Mouse (Mus musculus) v-Abl transformed pro-B cells (cell line): ENCODE measurements at regions not wholly inside any gene's neighbourhood (a gene's known extent, or its start where the extent isn't known, plus 50 kb on each side); places are given as distances from the start of the nearest gene placed in this dataset.

ENCODE experiments used
- in situ Hi-C, 2 experiments: fragments of 400-800 bp; cut with MboI; formaldehyde crosslinking; loops; one replicate each; pipeline ENCODE4 v1.15.1; 2025; ENCODE audit not compliant: unreplicated experiment in 2 of 2

GRCm38 (mm10) chr1:14109190-14109482 is 1984.0 kb downstream of the 4930444P10Rik start:
- in situ Hi-C loops, result loop anchor here in 1 of 2 experiments (10.0 kb wide), 2 partner anchors 46 to 86 kb away; no protein-coding TSS in a partner anchor

DNA sequence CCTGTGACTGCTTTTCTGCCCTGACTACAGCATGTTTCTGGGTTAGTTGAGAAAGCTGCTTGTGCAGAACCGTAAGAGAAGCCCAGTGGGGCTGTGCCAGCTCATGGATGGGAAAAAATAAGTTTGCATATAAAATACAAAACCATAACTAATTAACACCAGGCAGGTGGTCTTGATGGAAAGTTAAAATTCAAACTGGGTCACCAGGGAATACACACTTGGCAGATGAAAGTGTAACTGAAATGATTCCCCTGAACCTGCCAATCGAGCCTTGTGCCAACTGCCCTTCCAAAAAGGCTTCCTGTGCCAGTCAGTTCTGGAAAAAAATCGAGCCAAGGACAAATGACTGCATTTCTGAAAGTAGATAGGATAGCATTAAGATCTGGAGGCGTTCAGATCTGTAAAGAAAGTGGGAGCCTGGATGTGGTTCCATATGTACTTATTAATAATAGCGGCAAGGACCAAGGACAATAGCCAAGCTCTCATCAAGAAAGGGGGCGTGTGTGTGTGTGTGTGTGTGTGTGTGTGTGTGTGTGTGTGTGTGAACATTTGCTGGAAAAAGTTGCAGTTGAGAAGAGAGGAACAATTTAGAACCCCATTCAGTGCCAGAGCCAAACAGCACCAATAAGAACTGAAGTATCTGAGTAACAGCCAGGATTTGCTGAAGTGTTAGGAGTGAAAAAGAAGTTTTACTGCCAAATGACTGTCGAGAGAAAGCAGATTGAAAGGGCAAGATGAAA is 1984.5 kb downstream of the 4930444P10Rik start:
- in situ Hi-C loops, result loop anchor here in 1 of 2 experiments (10.0 kb wide), 2 partner anchors 46 to 86 kb away; no protein-coding TSS in a partner anchor

GRCm38 (mm10) chr1:14105521-14105920 is 1987.6 kb downstream of the 4930444P10Rik start:
- in situ Hi-C loops, result loop anchor here in 1 of 2 experiments (10.0 kb wide), 2 partner anchors 49 to 89 kb away; no protein-coding TSS in a partner anchor

- in situ Hi-C loops, result loop anchor here in 1 of 2 experiments (10.0 kb wide), 2 partner anchors 50 to 90 kb away; no protein-coding TSS in a partner anchor
Observed at GRCm38 (mm10) chr1:14104529-14104928, 1988.6 kb downstream of the 4930444P10Rik start.

GRCm38 (mm10) chr1:14099031-14099430 is 1994.1 kb downstream of the 4930444P10Rik start:
- in situ Hi-C loops, result no loop called here

GRCm38 (mm10) chr1:14097567-14098228 is 1995.4 kb downstream of the 4930444P10Rik start:
- in situ Hi-C loops, result no loop called here

GRCm38 (mm10) chr1:14064856-14065255 is 2028.3 kb downstream of the 4930444P10Rik start:
- in situ Hi-C loops, result no loop called here

DNA sequence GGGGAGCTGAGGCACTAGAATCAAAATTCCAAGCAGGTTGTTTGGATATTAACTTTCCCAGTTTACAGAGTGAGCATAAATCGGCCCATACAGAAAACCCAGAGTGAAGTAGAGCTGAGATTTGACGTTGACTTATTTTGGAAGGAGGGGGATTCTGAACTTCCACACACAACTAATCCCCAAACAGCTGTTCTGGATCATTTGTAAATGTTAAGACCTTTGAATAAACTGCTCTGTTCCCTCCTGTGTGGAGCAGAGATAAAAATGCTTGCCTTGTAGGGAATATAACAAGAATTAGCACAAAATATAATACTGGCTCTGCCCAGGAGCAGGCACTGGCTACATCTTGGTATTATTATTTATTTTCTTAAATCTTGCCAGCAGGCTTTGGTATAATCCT is 2057.0 kb downstream of the 4930444P10Rik start:
- in situ Hi-C loops, result no loop called here

- in situ Hi-C loops, result no loop called here
Observed at GRCm38 (mm10) chr1:14011484-14011883, 2081.6 kb downstream of the 4930444P10Rik start.

- in situ Hi-C loops, result no loop called here
Observed at GRCm38 (mm10) chr1:14010789-14011188, 2082.3 kb downstream of the 4930444P10Rik start.

GRCm38 (mm10) chr1:14002550-14002949 is 2090.6 kb downstream of the 4930444P10Rik start:
- in situ Hi-C loops, result no loop called here

DNA sequence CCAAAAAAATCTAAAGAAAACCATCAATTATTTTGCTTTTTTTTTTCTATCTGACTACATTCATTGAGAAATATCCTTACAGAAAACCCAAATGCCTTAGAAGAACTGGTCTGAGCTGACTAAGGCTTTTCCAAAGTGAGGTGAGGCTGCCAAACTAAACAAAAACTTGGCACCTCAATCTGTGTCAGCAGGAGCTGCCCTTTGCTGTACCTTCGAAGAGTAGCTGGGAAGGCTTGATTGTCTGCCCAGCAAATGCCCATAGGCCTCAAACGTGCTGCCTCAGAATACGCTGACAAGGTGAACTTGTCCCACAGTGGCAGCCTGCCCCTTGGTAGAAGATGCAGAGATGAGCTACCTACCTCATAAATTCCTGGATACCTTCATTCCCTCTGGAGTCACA is 2091.7 kb downstream of the 4930444P10Rik start:
- in situ Hi-C loops, result no loop called here

DNA sequence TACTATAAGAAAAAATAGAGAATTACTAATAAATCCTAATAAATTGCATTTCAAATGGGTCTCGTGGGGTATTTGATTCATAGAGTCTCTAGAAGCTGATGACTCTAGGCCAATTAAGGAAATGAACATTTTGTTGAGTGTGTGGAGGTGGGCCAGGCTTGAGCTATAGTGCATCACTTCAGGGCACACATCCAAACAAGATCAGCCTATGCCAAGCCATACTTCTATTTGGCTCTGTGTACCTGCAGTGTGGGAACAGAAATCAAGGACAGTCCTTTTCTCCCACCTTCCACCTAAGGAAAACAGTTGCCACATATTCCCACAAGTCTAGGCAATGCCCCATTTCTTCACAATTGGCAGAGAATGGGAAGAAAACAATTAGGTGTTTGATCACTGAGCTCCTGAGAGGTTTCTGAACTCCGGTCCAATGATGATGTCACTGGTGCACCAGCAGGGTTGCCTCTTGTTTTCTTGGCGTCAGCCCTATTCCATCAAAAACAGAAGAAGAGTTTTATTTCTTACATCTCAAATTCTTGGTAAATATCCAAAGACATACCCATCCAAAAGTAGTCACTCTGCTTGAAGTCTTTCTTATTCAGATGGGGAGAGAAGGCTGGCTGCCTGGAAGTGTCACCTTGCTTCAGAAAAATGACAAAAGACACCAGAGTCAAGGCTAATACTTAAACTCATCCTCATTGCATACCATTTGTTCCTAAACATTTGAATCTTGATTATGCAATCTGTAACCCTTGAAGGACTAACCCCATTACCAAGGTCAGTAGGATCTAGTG is 2092.3 kb downstream of the 4930444P10Rik start:
- in situ Hi-C loops, result no loop called here

- in situ Hi-C loops, result no loop called here
Observed at GRCm38 (mm10) chr1:13998178-13998708, 2094.9 kb downstream of the 4930444P10Rik start.

DNA sequence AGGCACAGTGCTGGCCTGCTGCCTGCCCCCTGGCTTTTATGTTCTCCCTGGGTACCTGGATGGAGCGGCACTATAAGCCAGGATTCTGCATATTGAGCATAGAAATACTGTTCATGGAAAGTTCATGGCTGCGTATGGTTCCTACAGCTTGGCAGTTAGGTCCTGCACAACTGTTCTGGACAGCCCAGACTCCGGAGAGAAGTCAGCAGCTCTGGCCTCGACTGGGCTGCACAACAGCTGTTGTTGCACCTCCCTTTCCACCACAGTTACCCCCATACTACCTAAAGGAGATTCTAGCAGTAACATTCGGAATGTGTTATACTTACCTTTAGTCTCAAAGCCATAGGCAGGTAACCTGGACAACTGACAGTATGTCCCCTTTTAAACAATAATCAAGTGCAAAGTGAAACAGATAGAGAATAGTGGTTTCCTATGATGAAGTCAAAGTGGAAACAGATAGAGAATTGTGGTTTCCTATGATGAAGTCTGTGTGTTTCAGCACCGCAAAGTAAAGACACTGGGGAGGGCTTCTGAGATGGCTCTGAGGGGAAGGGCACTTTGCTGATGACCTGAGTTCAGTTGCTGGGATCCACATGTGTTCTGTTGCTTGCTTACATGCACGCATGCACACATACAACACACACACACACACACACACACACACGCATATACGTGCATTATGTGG is 2099.2 kb downstream of the 4930444P10Rik start:
- in situ Hi-C loops, result no loop called here

GRCm38 (mm10) chr1:13992978-13993377 is 2100.1 kb downstream of the 4930444P10Rik start:
- in situ Hi-C loops, result no loop called here

GRCm38 (mm10) chr1:13989360-13989759 is 2103.8 kb downstream of the 4930444P10Rik start:
- in situ Hi-C loops, result no loop called here

DNA sequence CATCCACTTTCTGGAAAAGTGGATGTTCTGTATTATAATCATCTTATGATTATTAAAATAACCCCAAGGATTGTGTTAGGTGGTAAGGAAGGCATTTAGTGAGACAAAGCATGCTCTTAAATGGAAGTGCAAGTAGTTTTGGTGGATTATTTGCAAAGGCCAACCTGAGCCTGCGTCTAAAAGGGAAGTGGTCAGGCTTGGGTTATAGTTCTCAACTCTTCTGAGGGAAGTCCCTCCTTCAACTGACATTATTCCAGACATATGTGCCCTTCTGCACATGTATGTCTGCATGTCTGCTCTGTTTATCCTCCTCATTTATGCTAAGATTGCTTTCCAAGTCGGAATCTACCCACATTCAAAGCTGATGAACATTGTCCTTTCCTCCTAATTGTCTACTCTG is 2108.3 kb downstream of the 4930444P10Rik start:
- in situ Hi-C loops, result no loop called here

DNA sequence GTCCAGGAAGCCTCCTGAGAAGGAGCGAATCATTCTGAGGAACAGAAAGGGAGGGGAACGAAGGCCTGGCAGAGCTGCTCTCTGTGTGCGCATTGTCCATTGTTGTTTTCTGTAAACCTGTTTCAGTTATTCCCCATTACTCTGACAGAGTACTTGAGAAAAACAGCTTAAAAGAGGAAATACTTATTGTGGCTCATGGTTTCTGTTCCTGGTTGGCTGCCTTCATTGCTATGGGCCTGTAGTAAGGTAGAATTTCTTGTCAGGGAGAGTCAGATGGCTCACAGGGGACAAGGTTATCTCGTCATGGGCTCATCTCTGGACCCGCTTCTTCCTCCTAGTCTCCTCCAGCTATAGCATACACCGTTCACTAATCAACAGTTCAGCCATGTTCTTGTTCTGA is 2112.9 kb downstream of the 4930444P10Rik start:
- in situ Hi-C loops, result no loop called here

DNA sequence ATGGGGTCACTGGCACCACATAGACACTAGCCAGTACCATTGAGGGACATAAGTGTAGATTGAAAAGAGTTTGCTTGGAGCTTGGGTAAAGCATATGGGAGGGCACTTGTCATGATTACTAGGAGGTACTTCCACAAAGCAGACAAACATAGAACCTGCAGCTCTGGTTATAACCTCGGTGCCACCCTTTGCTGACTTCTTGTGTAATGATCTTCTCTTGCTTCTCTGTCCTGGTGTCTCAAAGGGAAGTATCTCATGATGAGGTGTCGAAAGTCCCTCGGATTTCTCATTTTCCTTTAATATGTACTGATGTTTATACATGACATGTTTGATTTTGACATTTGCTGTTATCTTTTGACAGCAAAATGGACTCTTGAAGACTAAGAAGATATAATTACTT is 2114.5 kb downstream of the 4930444P10Rik start:
- in situ Hi-C loops, result no loop called here
